Mouse (Mus musculus) G1E (cell line): ENCODE results near the gene Sycp2l.

Experiments
- CTCF ChIP-seq: IDR thresholded peaks from 2 replicates; pipeline ENCODE4 v1.5.1; 2012; ENCODE audit warnings: low read depth, low read length, inconsistent platforms, mixed read lengths
- GATA1 ChIP-seq: IDR thresholded peaks from 2 replicates; pipeline ENCODE4 v1.6.1; 2012; ENCODE audit warnings: borderline replicate concordance, low read length, inconsistent platforms, mixed read lengths
- POLR2AphosphoS5 ChIP-seq: IDR thresholded peaks from 2 replicates; pipeline ENCODE4 v1.6.1; 2012; ENCODE audit warnings: low read depth, low read length, inconsistent platforms; ENCODE audit not compliant: insufficient replicate concordance
- TAL1 ChIP-seq: conservative IDR thresholded peaks from 2 replicates; pipeline ENCODE4 v1.6.1; 2012; ENCODE audit warnings: low read depth, low read length, inconsistent platforms, mixed read lengths

- TF ChIP-seq CTCF (no peak), GATA1 (no peak), TAL1 (no peak), POLR2AphosphoS5 (no peak)
These were observed 101.6 kb downstream of the Sycp2l start for GRCm38 (mm10) chr13:41215669-41216068.
